Mouse (Mus musculus): Measurements from ENCODE around the gene Grb14. TPM values are rescaled to one million over a fixed set of nuclear protein-coding genes. Genes with fewer than 3 reads are reported as not detected.

Gene Grb14
- polyA plus RNA-seq (2015; fragmentation: Nextera tagmentation; extraction: Ambion mirVana): 33.3 and 34.0 TPM in 2 replicates

- TF ChIP-seq CTCF (IDR thresholded peaks at IDR 0.05; ENCODE audit: low read depth): no peak
- peaks cover 7% of the 10 kb centered on the region for H3K4me1 ChIP-seq (replicated peaks; ENCODE audit: insufficient read depth, low read length)
- no peak within 1 kb of the TSS for H3K9ac ChIP-seq (ENCODE audit: low read depth, low read length)
- ATAC-seq (replicated peaks; ENCODE audit: low FRiP score, low read depth): no peak
- H3K9me3 ChIP-seq (replicated peaks; ENCODE audit: low read length): no peaks in the 10 kb centered on the region
- H3K27ac ChIP-seq: no peak within 1 kb of the TSS
- no peak for DNase-seq (ENCODE audit: low spot score)
- H3K27me3 ChIP-seq (ENCODE audit: insufficient read depth, low read length): no peaks in the 10 kb centered on the region
- H3K4me3 ChIP-seq (replicated peaks; ENCODE audit: low read depth, low read length): no peak within 1 kb of the TSS
- H3K36me3 ChIP-seq (ENCODE audit: insufficient read depth, low read length): no peaks in the 10 kb centered on the region
- 100% methylated on average over 1 of the region's 1 CpGs for WGBS
- no peak within 1 kb of the TSS for H3K4me2 ChIP-seq (ENCODE audit: low read length)
These were observed at the start of gene Grb14 for GRCm38 (mm10) chr2:65024887-65025286. Gene Grb14 (minus strand): TSS chr2:65024987.

DNA sequence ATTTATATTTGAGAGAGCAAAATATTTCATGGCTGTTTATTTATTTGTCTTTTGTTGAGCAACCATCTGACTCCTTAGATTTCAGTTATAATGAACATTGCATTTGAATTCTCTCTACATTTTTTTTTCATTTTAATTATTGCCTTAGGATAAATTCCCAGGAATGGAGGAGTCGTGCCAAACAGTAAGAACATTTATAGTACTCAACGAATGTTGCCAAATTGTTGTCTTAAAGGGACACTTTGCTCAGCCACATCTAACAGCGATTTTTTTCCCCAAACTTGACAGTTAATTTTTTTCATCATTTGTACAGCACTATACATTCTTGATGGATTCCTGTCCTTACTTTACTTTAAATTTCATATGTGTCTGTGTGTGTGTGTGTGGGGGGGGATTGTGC, 47.4 kb upstream of the Grb14 start:
- no peaks in the 10 kb centered on the region for H3K9me3 ChIP-seq (replicated peaks; ENCODE audit: low read length)
- H3K27ac ChIP-seq: no peak overlapping the region
- ATAC-seq (replicated peaks; ENCODE audit: low FRiP score, low read depth) (no peak), DNase-seq (ENCODE audit: low spot score) (peak; percentile 74)
- H3K4me3 ChIP-seq (replicated peaks; ENCODE audit: low read depth, low read length): no peak overlapping the region
- WGBS: 56% methylated on average over 3 of the region's 3 CpGs
- H3K4me1 ChIP-seq (replicated peaks; ENCODE audit: insufficient read depth, low read length): no peaks in the 10 kb centered on the region
- H3K27me3 ChIP-seq (ENCODE audit: insufficient read depth, low read length): no peaks in the 10 kb centered on the region
- H3K9ac ChIP-seq (ENCODE audit: low read depth, low read length): no peak overlapping the region
- TF ChIP-seq CTCF (IDR thresholded peaks at IDR 0.05; ENCODE audit: low read depth): no peak
- no peak overlapping the region for H3K4me2 ChIP-seq (ENCODE audit: low read length)
- H3K36me3 ChIP-seq (ENCODE audit: insufficient read depth, low read length): no peaks in the 10 kb centered on the region

DNA sequence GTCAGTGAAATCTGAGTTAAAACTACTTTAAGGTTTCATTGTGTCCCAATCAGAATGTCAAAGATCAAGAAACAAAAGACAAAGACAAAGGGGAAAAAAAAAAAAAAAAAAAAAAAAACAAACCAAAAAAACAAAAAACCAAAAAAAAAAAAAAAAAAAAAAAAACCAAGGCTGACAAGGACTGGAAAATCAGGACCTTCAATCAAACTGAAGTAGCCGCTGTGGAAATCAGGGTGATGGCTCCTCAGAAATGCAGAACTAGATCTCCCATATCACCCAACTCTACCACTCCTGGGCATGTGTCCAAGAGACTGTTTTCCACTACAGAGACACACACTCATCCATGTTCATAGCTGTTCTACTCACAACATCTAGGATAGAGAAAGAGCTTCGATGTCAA, 29.0 kb upstream of the Grb14 start:
- Histone ChIP-seq H3K27me3 (ENCODE audit: insufficient read depth, low read length) (no peaks in the 10 kb centered on the region), H3K27ac (no peak overlapping the region), H3K4me3 (replicated peaks; ENCODE audit: low read depth, low read length) (no peak overlapping the region), H3K9ac (ENCODE audit: low read depth, low read length) (no peak overlapping the region), H3K4me2 (ENCODE audit: low read length) (no peak overlapping the region), H3K9me3 (replicated peaks; ENCODE audit: low read length) (no peaks in the 10 kb centered on the region), H3K4me1 (replicated peaks; ENCODE audit: insufficient read depth, low read length) (no peaks in the 10 kb centered on the region), H3K36me3 (ENCODE audit: insufficient read depth, low read length) (no peaks in the 10 kb centered on the region)
- WGBS: 92% methylated on average over 2 of the region's 2 CpGs
- DNase-seq (ENCODE audit: low spot score) (no peak), ATAC-seq (replicated peaks; ENCODE audit: low FRiP score, low read depth) (no peak)
- TF ChIP-seq CTCF (IDR thresholded peaks at IDR 0.05; ENCODE audit: low read depth): no peak

- H3K9me3 ChIP-seq (replicated peaks; ENCODE audit: low read length): no peaks in the 10 kb centered on the region
- H3K36me3 ChIP-seq (ENCODE audit: insufficient read depth, low read length): no peaks in the 10 kb centered on the region
- no peaks in the 10 kb centered on the region for H3K27me3 ChIP-seq (ENCODE audit: insufficient read depth, low read length)
- no peak for TF ChIP-seq CTCF (IDR thresholded peaks at IDR 0.05; ENCODE audit: low read depth)
- no peak overlapping the region for H3K27ac ChIP-seq
- no peaks in the 10 kb centered on the region for H3K4me1 ChIP-seq (replicated peaks; ENCODE audit: insufficient read depth, low read length)
- no peak for ATAC-seq (replicated peaks; ENCODE audit: low FRiP score, low read depth)
- H3K9ac ChIP-seq (ENCODE audit: low read depth, low read length): no peak overlapping the region
- 91% methylated on average over 6 of the region's 6 CpGs for WGBS
- no peak overlapping the region for H3K4me2 ChIP-seq (ENCODE audit: low read length)
- no peak overlapping the region for H3K4me3 ChIP-seq (replicated peaks; ENCODE audit: low read depth, low read length)
- DNase-seq (ENCODE audit: low spot score): no peak
These were observed 27.6 kb upstream of the Grb14 start for GRCm38 (mm10) chr2:65052191-65053012.

DNA sequence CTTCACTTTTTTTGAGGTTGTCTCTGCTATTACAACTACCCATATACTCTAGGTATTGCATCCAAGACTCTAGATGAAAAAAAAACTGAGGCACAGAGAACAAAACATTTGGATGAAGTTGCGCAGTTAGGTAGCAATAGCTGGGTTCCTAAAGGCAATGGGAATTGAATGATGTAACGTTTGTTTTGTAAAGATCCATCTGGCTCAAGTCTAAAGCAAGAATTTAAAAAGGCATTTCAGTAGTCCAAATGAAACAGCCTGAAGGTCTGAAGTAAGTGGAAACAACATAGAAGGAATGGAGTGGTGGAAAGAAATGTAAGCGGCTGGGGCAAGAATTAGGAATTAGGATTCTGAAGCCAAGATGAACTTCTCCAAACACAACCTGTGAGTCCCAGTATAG, 26.0 kb upstream of the Grb14 start:
- no peaks in the 10 kb centered on the region for H3K27me3 ChIP-seq (ENCODE audit: insufficient read depth, low read length)
- WGBS: 93% methylated on average over 3 of the region's 3 CpGs
- no peak overlapping the region for H3K27ac ChIP-seq
- H3K9me3 ChIP-seq (replicated peaks; ENCODE audit: low read length): no peaks in the 10 kb centered on the region
- H3K4me3 ChIP-seq (replicated peaks; ENCODE audit: low read depth, low read length): no peak overlapping the region
- DNase-seq (ENCODE audit: low spot score): no peak
- H3K36me3 ChIP-seq (ENCODE audit: insufficient read depth, low read length): no peaks in the 10 kb centered on the region
- ATAC-seq (replicated peaks; ENCODE audit: low FRiP score, low read depth): no peak
- no peak overlapping the region for H3K4me2 ChIP-seq (ENCODE audit: low read length)
- no peak overlapping the region for H3K9ac ChIP-seq (ENCODE audit: low read depth, low read length)
- H3K4me1 ChIP-seq (replicated peaks; ENCODE audit: insufficient read depth, low read length): no peaks in the 10 kb centered on the region
- no peak for TF ChIP-seq CTCF (IDR thresholded peaks at IDR 0.05; ENCODE audit: low read depth)

DNA sequence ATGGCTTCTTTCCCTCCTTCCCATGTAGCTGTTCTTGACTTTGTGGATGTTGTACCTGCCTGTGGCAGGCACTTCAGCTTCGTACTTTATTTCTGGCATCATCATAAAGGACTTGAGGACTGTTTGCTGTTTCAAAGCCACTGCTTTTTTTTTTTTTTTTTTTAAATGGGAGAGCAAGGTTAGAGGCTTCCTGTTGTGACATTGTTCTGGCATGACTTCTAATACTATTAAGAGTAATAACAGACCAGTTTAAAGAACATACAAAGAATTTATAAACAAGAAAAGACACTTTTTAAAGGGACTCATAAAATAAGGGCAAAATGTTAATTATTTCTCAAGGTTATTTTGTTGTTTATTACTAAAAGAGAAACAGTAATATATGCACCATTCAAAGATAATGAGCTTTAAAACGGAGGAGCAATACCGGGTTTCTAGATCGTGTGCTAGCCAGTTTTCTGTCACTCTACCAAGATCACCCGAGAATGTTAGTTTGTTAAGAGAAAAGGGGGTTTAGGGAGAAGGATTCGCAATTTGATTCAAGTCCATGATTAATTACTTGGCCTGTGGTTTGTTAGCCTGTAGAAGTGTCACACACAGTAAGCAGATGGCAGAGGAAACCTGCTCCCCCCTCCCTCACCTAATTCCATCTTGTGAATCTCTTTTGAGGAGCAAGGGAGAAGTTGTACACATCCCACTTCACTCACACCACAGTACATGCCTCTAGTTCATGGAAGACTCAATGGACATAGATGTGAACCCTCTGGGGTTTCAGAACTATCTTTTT, 23.6 kb upstream of the Grb14 start:
- H3K4me2 ChIP-seq (ENCODE audit: low read length): no peak overlapping the region
- no peak overlapping the region for H3K4me3 ChIP-seq (replicated peaks; ENCODE audit: low read depth, low read length)
- WGBS: 47% methylated on average over 6 of the region's 6 CpGs
- H3K27ac ChIP-seq: no peak overlapping the region
- no peaks in the 10 kb centered on the region for H3K4me1 ChIP-seq (replicated peaks; ENCODE audit: insufficient read depth, low read length)
- H3K9ac ChIP-seq (ENCODE audit: low read depth, low read length): no peak overlapping the region
- ATAC-seq (replicated peaks; ENCODE audit: low FRiP score, low read depth) (no peak), DNase-seq (ENCODE audit: low spot score) (peak; percentile 76)
- no peaks in the 10 kb centered on the region for H3K27me3 ChIP-seq (ENCODE audit: insufficient read depth, low read length)
- no peaks in the 10 kb centered on the region for H3K36me3 ChIP-seq (ENCODE audit: insufficient read depth, low read length)
- TF ChIP-seq CTCF (IDR thresholded peaks at IDR 0.05; ENCODE audit: low read depth): no peak
- H3K9me3 ChIP-seq (replicated peaks; ENCODE audit: low read length): no peaks in the 10 kb centered on the region

Measured in kidney, postnatal 0 days (tissue).